Mouse (Mus musculus): Measurements from ENCODE around the gene Knstrn. TPM values are rescaled to one million over a fixed set of nuclear protein-coding genes. Genes with fewer than 3 reads are reported as not detected.

Knstrn gene
- polyA plus RNA-seq, 1 experiment, result 59.0 TPM

GRCm38 (mm10) chr2:118897808-118898207 is 84.0 kb downstream of the Knstrn start:
- Histone ChIP-seq H3K4me3 (ENCODE audit: insufficient read depth, low read length) (no peak overlapping the region), H3K27ac (ENCODE audit: insufficient read depth, low read length) (no peak overlapping the region)

DNA sequence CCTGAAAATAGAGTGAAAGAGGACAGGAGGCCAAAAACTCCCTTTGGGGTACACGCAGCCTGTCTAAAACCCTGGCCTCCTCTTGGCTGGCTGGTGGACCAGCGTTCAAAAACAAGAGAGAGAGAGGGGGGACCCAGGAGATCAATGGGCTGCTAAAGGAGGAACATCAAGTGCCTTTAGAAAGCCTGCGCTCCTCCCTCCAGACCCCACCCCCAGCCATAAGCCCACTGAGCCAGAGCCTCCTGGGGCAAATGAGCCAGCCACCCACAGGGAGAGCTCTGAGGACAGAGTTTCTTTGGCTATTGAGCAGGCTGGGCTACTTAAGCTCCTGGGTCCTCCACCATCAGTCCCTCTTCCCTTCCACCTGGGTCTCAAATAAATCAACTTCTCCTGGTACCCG is 85.0 kb downstream of the Knstrn start:
- Histone ChIP-seq H3K27ac (ENCODE audit: insufficient read depth, low read length) (no peak overlapping the region), H3K4me3 (ENCODE audit: insufficient read depth, low read length) (no peak overlapping the region), H3K4me1 (ENCODE audit: control insufficient read depth, insufficient read depth, low read length) (peaks cover 2% of the 10 kb centered on the region; the same call in 1 of the 2 replicates)
- TF ChIP-seq POLR2A (IDR thresholded peaks at IDR 0.05; ENCODE audit: low read depth, low read length) (no peak), CTCF (IDR thresholded peaks at IDR 0.05; ENCODE audit: borderline replicate concordance, insufficient read depth, low read length) (no peak)

More at GRCm38 (mm10) chr2:118897808-118898207, 84.0 kb downstream of the Knstrn start:
- TF ChIP-seq POLR2A (IDR thresholded peaks at IDR 0.05; ENCODE audit: low read depth, low read length), result no peak
- no peak for TF ChIP-seq CTCF (IDR thresholded peaks at IDR 0.05; ENCODE audit: borderline replicate concordance, insufficient read depth, low read length)
- no peaks in the 10 kb centered on the region for H3K4me1 ChIP-seq (ENCODE audit: control insufficient read depth, insufficient read depth, low read length)

GRCm38 (mm10) chr2:118899306-118899705 is 85.5 kb downstream of the Knstrn start:
- H3K4me1 ChIP-seq (ENCODE audit: control insufficient read depth, insufficient read depth, low read length), result peaks cover 2% of the 10 kb centered on the region; the same call in 1 of the 2 replicates
- no peak overlapping the region for H3K27ac ChIP-seq (ENCODE audit: insufficient read depth, low read length)

DNA sequence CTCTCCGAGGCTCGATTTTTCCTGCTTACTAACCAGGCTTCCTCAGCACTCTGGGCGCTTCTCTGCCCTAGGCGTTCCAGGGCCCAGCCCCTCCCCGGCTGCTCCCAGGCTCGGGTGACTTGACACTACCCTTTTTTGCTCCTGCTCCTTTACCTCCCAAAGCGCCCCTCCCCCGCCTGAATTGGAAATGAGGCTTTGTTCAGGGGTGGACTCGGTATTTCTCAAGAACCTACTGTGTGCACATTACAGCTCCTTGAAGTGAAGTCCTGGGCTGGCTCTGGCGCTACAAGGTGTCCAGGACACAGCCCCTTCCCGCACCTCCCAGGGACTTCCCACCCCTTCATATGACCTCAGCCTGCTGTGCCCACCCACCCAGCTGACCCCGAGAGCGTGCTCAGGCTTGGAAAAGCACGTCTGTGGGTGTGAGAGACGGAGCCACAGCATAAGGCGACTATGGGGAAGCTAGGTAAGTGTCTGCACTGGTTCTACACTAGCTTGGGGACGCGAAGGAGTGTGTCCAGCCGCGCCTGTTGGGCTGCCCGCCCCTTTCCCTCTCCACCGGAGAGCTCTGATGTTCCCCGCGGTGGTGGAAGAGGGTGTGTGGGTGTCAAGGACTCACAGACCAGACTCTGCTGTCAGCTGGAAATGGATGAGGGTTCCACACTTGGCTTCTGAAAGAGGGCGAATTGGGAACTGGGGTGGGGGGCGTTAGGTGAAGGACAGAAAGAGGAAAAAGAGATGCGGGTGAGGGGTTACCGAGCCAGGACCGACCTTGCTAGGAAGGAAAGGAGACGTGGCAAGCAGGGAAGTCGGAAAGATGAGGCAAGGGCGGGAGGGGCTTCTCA is 86.4 kb downstream of the Knstrn start, which contains the start of gene Bahd1:
Gene Bahd1, plus strand, starts transcription at position 397 of the 845 bp plus-strand sequence.
- peaks cover 4% of the 10 kb centered on the region; the same call in 1 of the 2 replicates for H3K4me1 ChIP-seq (ENCODE audit: control insufficient read depth, insufficient read depth, low read length)

More at GRCm38 (mm10) chr2:118899306-118899705, 85.5 kb downstream of the Knstrn start:
- H3K4me3 ChIP-seq (ENCODE audit: insufficient read depth, low read length), result no peak overlapping the region
- TF ChIP-seq POLR2A (IDR thresholded peaks at IDR 0.05; ENCODE audit: low read depth, low read length), result no peak
- no peak for TF ChIP-seq CTCF (IDR thresholded peaks at IDR 0.05; ENCODE audit: borderline replicate concordance, insufficient read depth, low read length)

DNA sequence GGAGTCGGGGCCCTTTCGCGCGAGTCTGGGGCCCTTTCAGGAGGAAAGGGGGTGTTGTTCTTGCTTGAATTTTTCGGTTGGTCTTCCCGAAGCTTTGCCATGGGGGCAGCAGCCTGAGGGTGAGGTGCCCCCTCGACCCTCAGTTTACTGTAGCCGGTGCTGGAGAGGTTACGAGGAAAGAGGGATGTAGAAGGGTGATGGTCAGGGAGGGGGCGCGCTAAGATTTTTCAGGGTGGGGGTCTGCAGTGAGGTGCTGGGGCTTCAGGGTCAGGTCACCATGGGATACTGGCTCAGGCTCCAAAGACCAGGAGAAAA is 87.0 kb downstream of the Knstrn start:
- no peak for TF ChIP-seq CTCF (IDR thresholded peaks at IDR 0.05; ENCODE audit: borderline replicate concordance, insufficient read depth, low read length)
- TF ChIP-seq POLR2A (IDR thresholded peaks at IDR 0.05; ENCODE audit: low read depth, low read length), result no peak
- Histone ChIP-seq H3K4me1 (ENCODE audit: control insufficient read depth, insufficient read depth, low read length) (peaks cover 9% of the 10 kb centered on the region; the same call in 1 of the 2 replicates), H3K4me3 (ENCODE audit: insufficient read depth, low read length) (peak overlapping the region; percentile 31), H3K27ac (ENCODE audit: insufficient read depth, low read length) (no peak overlapping the region)

More for the DNA sequence above, 86.4 kb downstream of the Knstrn start, which contains the start of gene Bahd1:
- Histone ChIP-seq H3K27ac (ENCODE audit: insufficient read depth, low read length) (no peak within 1 kb of the TSS), H3K4me3 (ENCODE audit: insufficient read depth, low read length) (peak within 1 kb of the TSS; percentile 31)
- no peak for TF ChIP-seq POLR2A (IDR thresholded peaks at IDR 0.05; ENCODE audit: low read depth, low read length)
- no peak for TF ChIP-seq CTCF (IDR thresholded peaks at IDR 0.05; ENCODE audit: borderline replicate concordance, insufficient read depth, low read length)

DNA sequence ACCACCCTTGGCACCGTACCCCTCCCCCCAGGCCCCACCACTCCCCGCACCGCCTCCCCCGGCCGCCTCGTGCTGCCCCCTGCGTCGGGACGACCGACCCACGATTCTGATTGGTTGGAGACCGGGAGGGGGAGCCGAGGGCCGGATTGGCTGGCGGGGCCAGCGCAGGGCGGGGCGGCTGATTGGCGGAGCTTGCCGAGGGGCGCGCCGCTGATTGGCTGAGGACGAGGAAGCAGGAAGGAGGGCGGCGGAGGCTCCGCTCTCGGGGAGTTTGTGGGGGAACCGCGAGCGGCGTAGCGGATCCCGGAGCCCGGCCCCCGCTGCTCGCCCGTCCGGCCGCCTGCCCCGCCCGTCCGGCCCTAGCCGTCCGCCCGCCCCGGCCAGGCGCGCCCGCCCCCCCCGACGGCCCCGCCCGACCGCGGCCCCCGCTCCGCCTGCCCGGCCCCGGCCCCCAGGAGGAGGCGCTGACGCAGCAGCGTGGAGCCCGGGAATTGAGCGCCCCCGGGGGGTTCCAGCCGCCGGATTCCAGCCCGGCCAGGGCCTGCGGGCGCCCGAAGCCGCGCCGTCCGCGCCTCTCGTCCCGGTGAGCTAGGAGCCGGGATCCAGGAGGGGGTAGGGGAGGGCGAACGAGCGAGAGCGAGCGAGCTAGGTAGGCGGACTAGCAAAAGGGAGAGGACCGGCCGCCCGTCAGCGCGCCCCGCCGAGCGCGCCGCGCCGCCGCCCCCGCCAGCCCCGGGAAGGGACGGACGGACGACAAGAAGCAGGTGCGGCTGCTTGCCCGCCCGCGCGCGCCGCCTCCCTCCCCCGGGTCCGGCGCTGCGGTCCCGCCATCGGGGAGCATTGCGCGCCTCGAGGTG is 87.6 kb downstream of the Knstrn start:
- peak overlapping the region; percentile 54 for H3K4me3 ChIP-seq (ENCODE audit: insufficient read depth, low read length)
- TF ChIP-seq POLR2A (IDR thresholded peaks at IDR 0.05; ENCODE audit: low read depth, low read length) (no peak), CTCF (IDR thresholded peaks at IDR 0.05; ENCODE audit: borderline replicate concordance, insufficient read depth, low read length) (no peak)
- peaks cover 14% of the 10 kb centered on the region; the same call in 1 of the 2 replicates for H3K4me1 ChIP-seq (ENCODE audit: control insufficient read depth, insufficient read depth, low read length)
- no peak overlapping the region for H3K27ac ChIP-seq (ENCODE audit: insufficient read depth, low read length)

GRCm38 (mm10) chr2:118902051-118903025 is 88.5 kb downstream of the Knstrn start:
- no peak for TF ChIP-seq CTCF (IDR thresholded peaks at IDR 0.05; ENCODE audit: borderline replicate concordance, insufficient read depth, low read length)
- TF ChIP-seq POLR2A (IDR thresholded peaks at IDR 0.05; ENCODE audit: low read depth, low read length), result no peak
- peaks cover 14% of the 10 kb centered on the region; the same call in 1 of the 2 replicates for H3K4me1 ChIP-seq (ENCODE audit: control insufficient read depth, insufficient read depth, low read length)
- H3K27ac ChIP-seq (ENCODE audit: insufficient read depth, low read length), result no peak overlapping the region

GRCm38 (mm10) chr2:118903333-118903741 is 89.5 kb downstream of the Knstrn start:
- peaks cover 14% of the 10 kb centered on the region; the same call in 1 of the 2 replicates for H3K4me1 ChIP-seq (ENCODE audit: control insufficient read depth, insufficient read depth, low read length)
- no peak for TF ChIP-seq CTCF (IDR thresholded peaks at IDR 0.05; ENCODE audit: borderline replicate concordance, insufficient read depth, low read length)
- no peak for TF ChIP-seq POLR2A (IDR thresholded peaks at IDR 0.05; ENCODE audit: low read depth, low read length)
- H3K27ac ChIP-seq (ENCODE audit: insufficient read depth, low read length), result no peak overlapping the region
- H3K4me3 ChIP-seq (ENCODE audit: insufficient read depth, low read length), result no peak overlapping the region

More at GRCm38 (mm10) chr2:118902051-118903025, 88.5 kb downstream of the Knstrn start:
- peak overlapping the region; percentile 54 for H3K4me3 ChIP-seq (ENCODE audit: insufficient read depth, low read length)

Other genes with a start within 250 kb of the Knstrn start
- gene Bub1b, start 215.8 kb upstream of the Knstrn start, polyA plus RNA-seq (2011; ENCODE audit: insufficient read length, low read depth, missing spikeins), result 44.7 and 75.2 TPM in 2 replicates
- gene Pak6, start 150.7 kb upstream of the Knstrn start, polyA plus RNA-seq (2011; ENCODE audit: insufficient read length, low read depth, missing spikeins), result 0.19 and 0.78 TPM in 2 replicates
- not detected in 2 replicates for gene Ankrd63, start 110.0 kb upstream of the Knstrn start, polyA plus RNA-seq (2011; ENCODE audit: insufficient read length, low read depth, missing spikeins)
- gene Plcb2, start 85.6 kb upstream of the Knstrn start, polyA plus RNA-seq (2011; ENCODE audit: insufficient read length, low read depth, missing spikeins), result 0.49 TPM in 1 of 2 replicates, not detected in the other
- 17.3 and 19.0 TPM in 2 replicates for gene Inafm2, start 68.2 kb upstream of the Knstrn start, polyA plus RNA-seq (2011; ENCODE audit: insufficient read length, low read depth, missing spikeins)
- 17.9 and 27.9 TPM in 2 replicates for gene Ccdc9b, start 51.3 kb upstream of the Knstrn start, polyA plus RNA-seq (2011; ENCODE audit: insufficient read length, low read depth, missing spikeins)
- not detected in 2 replicates for gene Phgr1, start 41.2 kb upstream of the Knstrn start, polyA plus RNA-seq (2011; ENCODE audit: insufficient read length, low read depth, missing spikeins)
- 0.07 and 0.11 TPM in 2 replicates for gene Disp2, start 34.3 kb upstream of the Knstrn start, polyA plus RNA-seq (2011; ENCODE audit: insufficient read length, low read depth, missing spikeins)
- 41.4 and 42.2 TPM in 2 replicates for gene Ivd, start 48.0 kb downstream of the Knstrn start, polyA plus RNA-seq (2011; ENCODE audit: insufficient read length, low read depth, missing spikeins)
- 12.9 and 15.3 TPM in 2 replicates for gene Bahd1, start 86.4 kb downstream of the Knstrn start, polyA plus RNA-seq (2011; ENCODE audit: insufficient read length, low read depth, missing spikeins)
- gene Chst14, start 112.5 kb downstream of the Knstrn start, polyA plus RNA-seq (2011; ENCODE audit: insufficient read length, low read depth, missing spikeins), result 44.8 and 46.0 TPM in 2 replicates
- gene Ccdc32, start 215.4 kb downstream of the Knstrn start, polyA plus RNA-seq (2011; ENCODE audit: insufficient read length, low read depth, missing spikeins), result 12.1 and 12.7 TPM in 2 replicates
- 3.9 and 4.2 TPM in 2 replicates for gene Rpusd2, start 220.8 kb downstream of the Knstrn start, polyA plus RNA-seq (2011; ENCODE audit: insufficient read length, low read depth, missing spikeins)
- gene Knl1, start 233.1 kb downstream of the Knstrn start, polyA plus RNA-seq (2011; ENCODE audit: insufficient read length, low read depth, missing spikeins), result 26.6 and 33.0 TPM in 2 replicates

Data from embryonic fibroblast, embryonic 13.5 days (primary cell).